Mouse (Mus musculus) heart, adult 8-10 months (tissue): ENCODE results near the gene Igfbp2. TPM values are rescaled to one million over a fixed set of nuclear protein-coding genes. Genes with fewer than 3 reads are reported as not detected.

ENCODE experiments used
- DNase-seq: peaks from one replicate; pipeline ENCODE4 v3.0.0; 2022; ENCODE audit warnings: low spot score
- total RNA-seq, 4 experiments: library from RNA; stranded (reverse); gene quantifications; 2 replicates each; pipeline ENCODE4 v1.2.4; 2022

The Igfbp2 gene
- total RNA-seq = under 1 TPM in 3 of 4 experiments, not detected in 1; 0.27 to 0.66 (median 0.31) TPM

GRCm38 (mm10) chr1:72823751-72824706, at the start of gene Igfbp2:
Gene Igfbp2 (plus strand): TSS chr1:72824503.
- DNase-seq = no peak

GRCm38 (mm10) chr1:72778789-72779188, 45.5 kb upstream of the Igfbp2 start:
- DNase-seq = no peak

GRCm38 (mm10) chr1:72780720-72781119, 43.6 kb upstream of the Igfbp2 start:
- no peak for DNase-seq

- no peak for DNase-seq
Observed at GRCm38 (mm10) chr1:72783341-72783740, 41.0 kb upstream of the Igfbp2 start.

GRCm38 (mm10) chr1:72784018-72784417, 40.3 kb upstream of the Igfbp2 start:
- no peak for DNase-seq

- no peak for DNase-seq
Observed at GRCm38 (mm10) chr1:72790670-72791069, 33.6 kb upstream of the Igfbp2 start.

- DNase-seq = no peak
Observed at GRCm38 (mm10) chr1:72791743-72792142, 32.6 kb upstream of the Igfbp2 start.

GRCm38 (mm10) chr1:72792262-72792661, 32.0 kb upstream of the Igfbp2 start:
- no peak for DNase-seq

- no peak for DNase-seq
Observed at GRCm38 (mm10) chr1:72793230-72793629, 31.1 kb upstream of the Igfbp2 start.

GRCm38 (mm10) chr1:72796128-72796527, 28.2 kb upstream of the Igfbp2 start:
- no peak for DNase-seq

- no peak for DNase-seq
Observed at GRCm38 (mm10) chr1:72797102-72797665, 27.1 kb upstream of the Igfbp2 start.

GRCm38 (mm10) chr1:72798441-72798840, 25.9 kb upstream of the Igfbp2 start:
- DNase-seq = no peak

- DNase-seq = no peak
Observed at GRCm38 (mm10) chr1:72804031-72804430, 20.3 kb upstream of the Igfbp2 start.

GRCm38 (mm10) chr1:72805037-72805436, 19.3 kb upstream of the Igfbp2 start:
- no peak for DNase-seq

- DNase-seq = no peak
Observed at GRCm38 (mm10) chr1:72805476-72806043, 18.7 kb upstream of the Igfbp2 start.

GRCm38 (mm10) chr1:72806044-72806584, 18.2 kb upstream of the Igfbp2 start:
- no peak for DNase-seq

- DNase-seq = no peak
Observed at GRCm38 (mm10) chr1:72809304-72809703, 15.0 kb upstream of the Igfbp2 start.

- no peak for DNase-seq
Observed at GRCm38 (mm10) chr1:72809951-72810675, 14.2 kb upstream of the Igfbp2 start.

- DNase-seq = no peak
Observed at GRCm38 (mm10) chr1:72811061-72811460, 13.2 kb upstream of the Igfbp2 start.

- DNase-seq = no peak
Observed at GRCm38 (mm10) chr1:72813089-72813638, 11.1 kb upstream of the Igfbp2 start.
